Mouse (Mus musculus) forebrain, embryonic 14.5 days (tissue): ENCODE data around the gene Snap23. TPM values are rescaled to one million over a fixed set of nuclear protein-coding genes. Genes with fewer than 3 reads are reported as not detected.
"Not testable (repeated sequence)": the region's sequence is repeated elsewhere in the genome, so short reads cannot be mapped to it uniquely, and the experiment has no call there.

Experiments
- ATAC-seq: fragments of 200-750 bp; cut with Nextera tagmentation; 2 replicates; pipeline ENCODE4 v1.8.0; 2017; ENCODE audit warnings: mild to moderate bottlenecking, moderate library complexity
- DNase-seq: peaks from one replicate; pipeline ENCODE4 v3.0.0-alpha.2; 2015; ENCODE audit warnings: low spot score
- H3K27ac ChIP-seq: fragments of 300-500 bp; sonication (generic); 2 replicates; pipeline ENCODE4 v1.5.1; 2014; ENCODE audit warnings: low read depth, mild to moderate bottlenecking, control low read depth, low read length, moderate library complexity
- H3K27me3 ChIP-seq: fragments of 300-500 bp; sonication (generic); replicated peaks from 2 replicates; pipeline ENCODE4 v1.6.1; 2014; ENCODE audit warnings: low read length, control low read depth, mixed read lengths; ENCODE audit not compliant: control insufficient read depth, insufficient read depth
- H3K36me3 ChIP-seq: fragments of 300-500 bp; sonication (generic); 2 replicates; pipeline ENCODE4 v1.6.1; 2014; ENCODE audit warnings: low read length, control low read depth; ENCODE audit not compliant: control insufficient read depth, insufficient read depth
- H3K4me1 ChIP-seq: fragments of 300-500 bp; sonication (generic); 2 replicates; pipeline ENCODE4 v1.6.1; 2014; ENCODE audit warnings: antibody characterized with exemption, low read length, control low read depth; ENCODE audit not compliant: control insufficient read depth, insufficient read depth
- H3K4me2 ChIP-seq: fragments of 300-500 bp; sonication (generic); 2 replicates; pipeline ENCODE4 v1.6.1; 2014; ENCODE audit warnings: mild to moderate bottlenecking, control low read depth, low read length
- H3K4me3 ChIP-seq: fragments of 300-500 bp; sonication (generic); 2 replicates; pipeline ENCODE4 v1.5.1; 2014; ENCODE audit warnings: low read depth, low read length, control low read depth
- H3K9ac ChIP-seq: fragments of 300-500 bp; sonication (generic); 2 replicates; pipeline ENCODE4 v1.6.1; 2014; ENCODE audit warnings: mild to moderate bottlenecking, low read length, control low read depth, moderate library complexity
- H3K9me3 ChIP-seq: fragments of 300-500 bp; sonication (generic); replicated peaks from 2 replicates; pipeline ENCODE4 v1.6.1; 2016; ENCODE audit warnings: low read length, control low read depth, mixed read lengths; ENCODE audit not compliant: control insufficient read depth
- WGBS: fragments of 180-500 bp; shearing (Covaris S2); extraction: QIAGEN DNeasy Blood & Tissue Kit; methylation state at CpG from one replicate; pipeline ENCODE4 v1.1.7; 2014; 5-methylcytosine and 5-hydroxymethylcytosine counted together
- polyA plus RNA-seq: library from polyadenylated mRNA; unstranded; fragments of >200 nt; fragmentation: Nextera tagmentation; extraction: Ambion mirVana; gene quantifications from 2 replicates; pipeline ENCODE4 v1.2.1, GENCODE M21; 2014

Gene Snap23
- polyA plus RNA-seq, 1 experiment from 2014 or later, result 13.0 TPM

GRCm38 (mm10) chr2:120556868-120557267, 10.6 kb upstream of the Snap23 start:
- ATAC-seq (no peak), DNase-seq (no peak)
- Histone ChIP-seq H3K9me3 (no peaks in the 10 kb centered on the region), H3K27me3 (no peaks in the 10 kb centered on the region), H3K4me1 (no peaks in the 10 kb centered on the region), H3K36me3 (peaks cover 22% of the 10 kb centered on the region), H3K4me2 (no peak overlapping the region), H3K9ac (no peak overlapping the region), H3K4me3 (no peak overlapping the region), H3K27ac (no peak overlapping the region)
- WGBS, result 68% methylated on average over 3 of the region's 3 CpGs

- 87% methylated on average over 3 of the region's 3 CpGs for WGBS
Measured at GRCm38 (mm10) chr2:120558813-120559212, 8.7 kb upstream of the Snap23 start.

DNA sequence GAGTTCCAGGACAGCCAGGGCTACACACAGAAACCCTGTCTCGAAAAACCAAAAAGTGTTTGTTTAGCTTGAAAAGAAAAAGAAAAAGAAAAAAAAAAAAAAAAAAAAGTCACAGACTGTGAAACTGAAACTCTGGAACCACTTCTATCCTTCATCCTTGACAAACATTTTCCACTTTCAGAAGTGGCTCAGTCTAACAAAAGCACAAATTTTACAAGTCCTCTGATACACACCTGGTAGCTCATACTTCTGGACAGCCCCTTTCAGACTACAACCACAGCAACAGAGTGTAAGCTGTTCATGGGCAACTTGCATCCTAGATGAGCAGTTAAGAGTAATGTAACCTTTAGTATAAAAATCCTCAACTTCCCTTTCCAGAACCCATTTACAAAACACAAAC, 5.9 kb upstream of the Snap23 start:
- DNase-seq (no peak), ATAC-seq (no peak)
- Histone ChIP-seq H3K36me3 (no peaks in the 10 kb centered on the region), H3K4me1 (peaks cover 5% of the 10 kb centered on the region; the same call in 1 of the 2 replicates), H3K9ac (no peak overlapping the region), H3K4me3 (no peak overlapping the region), H3K27me3 (no peaks in the 10 kb centered on the region), H3K27ac (no peak overlapping the region), H3K4me2 (no peak overlapping the region), H3K9me3 (no peaks in the 10 kb centered on the region)
- WGBS, result 100% methylated on average over 1 of the region's 1 CpGs

More at GRCm38 (mm10) chr2:120558813-120559212, 8.7 kb upstream of the Snap23 start:
- Histone ChIP-seq H3K4me3 (no peak overlapping the region), H3K4me2 (no peak overlapping the region), H3K9me3 (no peaks in the 10 kb centered on the region), H3K27ac (no peak overlapping the region), H3K9ac (no peak overlapping the region), H3K36me3 (peaks cover 8% of the 10 kb centered on the region; the same call in 1 of the 2 replicates), H3K27me3 (no peaks in the 10 kb centered on the region), H3K4me1 (peaks cover 5% of the 10 kb centered on the region; the same call in 1 of the 2 replicates)
- DNase-seq, result no peak
- no peak for ATAC-seq

- Histone ChIP-seq H3K36me3 (no peaks in the 10 kb centered on the region), H3K4me3 (peak overlapping the region; percentile 88), H3K27ac (no peak overlapping the region), H3K4me2 (peak overlapping the region; percentile 70), H3K4me1 (peaks cover 5% of the 10 kb centered on the region; the same call in 1 of the 2 replicates), H3K27me3 (no peaks in the 10 kb centered on the region), H3K9me3 (no peaks in the 10 kb centered on the region), H3K9ac (peak overlapping the region; percentile 93)
- DNase-seq, result peak; percentile 1
- 25% methylated on average over 9 of the region's 9 CpGs for WGBS
- ATAC-seq, result no peak
Measured at GRCm38 (mm10) chr2:120562859-120563234, 4.6 kb upstream of the Snap23 start.

DNA sequence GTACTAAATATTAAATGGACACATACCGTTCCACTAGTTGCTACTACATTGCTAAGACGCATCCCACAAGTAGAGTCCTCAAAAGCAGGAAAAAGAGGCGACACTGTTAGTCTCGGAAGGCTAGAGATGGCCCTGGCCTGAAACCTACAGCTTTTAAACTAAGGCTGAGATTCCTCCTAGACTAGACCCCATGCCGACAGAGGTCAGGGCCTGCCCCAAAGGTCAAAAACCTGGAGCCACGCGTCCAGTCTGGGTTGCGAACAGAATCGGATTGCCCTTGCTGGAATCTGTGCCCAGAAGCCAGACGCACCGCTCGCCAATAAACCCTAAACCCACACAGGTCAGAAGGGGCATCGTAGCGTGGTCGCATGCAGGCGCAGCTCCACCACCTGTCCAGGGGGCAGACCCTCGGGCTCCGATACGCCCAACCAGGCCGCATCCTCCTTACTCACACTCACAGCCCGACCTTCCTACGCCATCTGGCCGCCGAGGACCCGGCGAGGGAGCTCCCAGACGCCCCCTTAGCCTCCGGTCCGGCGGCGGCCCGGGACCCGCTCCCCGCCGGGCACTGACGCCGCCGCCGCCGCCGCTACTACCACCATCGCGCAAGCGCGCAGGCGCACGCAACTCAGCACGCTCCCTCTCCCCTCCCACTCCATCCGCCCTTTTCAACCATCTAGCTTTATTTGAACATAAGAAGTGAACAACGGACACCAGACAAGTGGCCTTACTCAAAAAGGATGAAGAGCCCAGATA, 4.1 kb upstream of the Snap23 start, which contains the start of gene Zfp106:
TSS of gene Zfp106 (minus strand) at position 609 of the 756 bp plus-strand sequence.
- H3K4me3 ChIP-seq, result peak within 1 kb of the TSS; percentile 88
- H3K9me3 ChIP-seq, result no peaks in the 10 kb centered on the region
- H3K4me2 ChIP-seq, result peak within 1 kb of the TSS; percentile 70
- no peaks in the 10 kb centered on the region for H3K27me3 ChIP-seq
- peaks cover 8% of the 10 kb centered on the region; the same call in 1 of the 2 replicates for H3K4me1 ChIP-seq
- peak within 1 kb of the TSS; percentile 93 for H3K9ac ChIP-seq
- H3K36me3 ChIP-seq, result no peaks in the 10 kb centered on the region
- peak within 1 kb of the TSS; percentile 56 for H3K27ac ChIP-seq
- DNase-seq, result peak; percentile 95
- peak; percentile 88 for ATAC-seq
- under 1% methylated on average over 50 of the region's 50 CpGs for WGBS

DNA sequence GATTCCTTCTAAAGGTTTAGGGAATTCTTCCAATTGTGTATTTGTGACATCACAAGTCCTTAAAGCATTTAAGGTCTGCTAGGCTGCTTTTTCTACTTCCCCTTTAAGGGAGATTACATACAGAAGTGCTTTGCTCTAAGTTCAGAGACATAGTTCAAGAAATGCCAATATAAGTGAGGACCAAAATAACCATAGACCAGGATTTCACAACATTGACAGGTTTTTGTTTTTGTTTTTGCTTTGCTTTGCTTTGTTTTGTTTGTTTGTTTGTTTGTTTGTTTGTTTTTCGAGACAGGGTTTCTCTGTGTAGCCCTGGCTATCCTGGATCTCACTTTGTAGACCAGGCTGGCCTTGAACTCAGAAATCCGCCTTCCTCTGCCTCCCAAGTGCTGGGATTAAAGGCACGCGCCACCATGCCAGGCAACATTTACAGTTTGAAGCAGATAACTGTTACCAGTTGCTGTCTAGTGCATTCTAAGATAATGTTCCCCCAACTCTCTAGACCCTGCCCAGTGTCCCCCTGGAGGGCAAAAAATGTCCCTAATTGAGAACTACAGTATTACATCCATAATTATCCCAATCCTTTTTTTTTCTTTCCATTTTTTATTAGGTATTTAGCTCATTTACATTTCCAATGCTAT, 2.8 kb upstream of the Snap23 start:
- H3K27me3 ChIP-seq, ATAC-seq, H3K36me3 ChIP-seq, H3K4me2 ChIP-seq, H3K27ac ChIP-seq, H3K9me3 ChIP-seq, H3K4me3 ChIP-seq, DNase-seq, H3K4me1 ChIP-seq, H3K9ac ChIP-seq: not testable (repeated sequence)
- WGBS, result 93% methylated on average over 4 of the region's 4 CpGs

DNA sequence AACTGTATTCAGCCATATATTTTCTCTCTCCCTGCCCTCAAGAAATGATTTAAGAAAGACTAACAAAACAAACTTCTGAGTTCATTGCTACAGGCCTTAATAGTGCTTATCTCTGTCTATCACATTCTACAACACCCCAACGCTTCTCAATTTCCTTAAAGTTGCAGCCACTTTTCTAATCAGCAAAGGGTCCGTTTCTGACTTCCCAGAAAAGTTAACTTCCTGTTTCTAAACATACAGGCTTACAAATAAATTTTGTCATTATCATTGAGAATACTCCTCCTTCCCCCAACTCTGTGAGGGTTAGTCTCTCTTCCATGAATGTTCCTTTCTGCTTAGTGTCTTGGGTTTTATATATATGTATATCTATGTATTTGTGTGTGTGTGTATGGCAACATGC, 2.1 kb upstream of the Snap23 start:
- no peak overlapping the region for H3K4me2 ChIP-seq
- DNase-seq (no peak), ATAC-seq (no peak)
- H3K4me1 ChIP-seq, result peaks cover 8% of the 10 kb centered on the region; the same call in 1 of the 2 replicates
- no peaks in the 10 kb centered on the region for H3K27me3 ChIP-seq
- WGBS, result 92% methylated on average over 2 of the region's 2 CpGs
- no peak overlapping the region for H3K9ac ChIP-seq
- H3K9me3 ChIP-seq, result no peaks in the 10 kb centered on the region
- H3K36me3 ChIP-seq, result no peaks in the 10 kb centered on the region
- no peak overlapping the region for H3K4me3 ChIP-seq
- H3K27ac ChIP-seq, result no peak overlapping the region

- DNase-seq (no peak), ATAC-seq (peak; percentile 60)
- Histone ChIP-seq H3K4me3 (peak overlapping the region; percentile 59), H3K4me2 (peak overlapping the region; percentile 77), H3K9me3 (no peaks in the 10 kb centered on the region), H3K36me3 (peaks cover 6% of the 10 kb centered on the region; the same call in 1 of the 2 replicates), H3K27me3 (no peaks in the 10 kb centered on the region), H3K4me1 (peaks cover 5% of the 10 kb centered on the region; the same call in 1 of the 2 replicates), H3K9ac (peak overlapping the region; percentile 82), H3K27ac (0 out of 2 replicates have a peak overlapping the region, but pooled peaks have one; percentile 39)
- 1% methylated on average over 22 of the region's 22 CpGs for WGBS
Measured at GRCm38 (mm10) chr2:120567798-120568320, 388 bp downstream of the Snap23 start.
